Mouse (Mus musculus) cortical plate, adult 2 months (tissue): ENCODE measurements around the gene Gpat3.

Source experiments
- CTCF ChIP-seq: fragments of 200-500 bp; IDR thresholded peaks from 2 replicates; pipeline ENCODE4 v1.5.1; 2011; ENCODE audit warnings: mild to moderate bottlenecking, control low read depth, low read length; ENCODE audit not compliant: insufficient read depth; ENCODE audit errors: extremely low read depth
- POLR2A ChIP-seq: fragments of 200-500 bp; IDR thresholded peaks from 2 replicates; pipeline ENCODE4 v1.6.1; 2011; ENCODE audit warnings: mild to moderate bottlenecking, low read length, control low read depth; ENCODE audit not compliant: insufficient read depth; ENCODE audit errors: extremely low read depth

GRCm38 (mm10) chr5:100929698-100930097 lies 84.2 kb downstream of the Gpat3 start:
- TF ChIP-seq CTCF (no peak), POLR2A (no peak)
